Mouse (Mus musculus) MEL (cell line): Measurements from ENCODE around the gene Gm49776. TPM values are rescaled to one million over a fixed set of nuclear protein-coding genes. Genes with fewer than 3 reads are reported as not detected.
A peak's percentile ranks its signal among the peaks of the same experiment; 100 is the strongest.

Experiments used
- DNase-seq: peaks from one replicate; pipeline ENCODE4 v3.0.0; 2011; ENCODE audit warnings: low read depth, low spot score
- H3K27ac ChIP-seq: 2 replicates; pipeline ENCODE4 v1.5.1; 2012; ENCODE audit warnings: low read depth, mild to moderate bottlenecking, control low read depth, low read length, moderate library complexity; ENCODE audit not compliant: control insufficient read depth
- H3K27me3 ChIP-seq, 2 experiments: fragments of 150-350 bp in 1 of 2; sonication (generic) in 1 of 2; 2 replicates each; pipeline ENCODE4 v1.6.1; 2012; ENCODE audit warnings: low read length in 2 of 2, mild to moderate bottlenecking in 2 of 2, improper control_type of control experiment in 1 of 2, moderate library complexity in 1 of 2; ENCODE audit not compliant: insufficient read depth in 2 of 2, control insufficient read depth in 1 of 2
- H3K36me3 ChIP-seq, 2 experiments: 2 replicates each; pipeline ENCODE4 v1.6.1; 2012 to 2014; ENCODE audit warnings: low read length in 2 of 2, improper control_type of control experiment in 1 of 2, inconsistent platforms in 1 of 2, mild to moderate bottlenecking in 1 of 2; ENCODE audit not compliant: insufficient read depth in 2 of 2, control insufficient read depth in 1 of 2
- H3K4me1 ChIP-seq, 2 experiments: fragments of 150-350 bp in 1 of 2; sonication (generic) in 1 of 2; 2 replicates each; pipeline ENCODE4 v1.6.1; 2012; ENCODE audit warnings: low read length in 2 of 2, improper control_type of control experiment in 1 of 2, mild to moderate bottlenecking in 1 of 2; ENCODE audit not compliant: insufficient read depth in 2 of 2, control insufficient read depth in 1 of 2
- H3K4me3 ChIP-seq, 2 experiments: fragments of 150-350 bp in 1 of 2; sonication (generic) in 1 of 2; 2 replicates each; pipeline ENCODE4 v1.5.1; 2012; ENCODE audit warnings: low read depth in 2 of 2, low read length in 2 of 2, mild to moderate bottlenecking in 2 of 2, moderate library complexity in 2 of 2, control low read depth in 1 of 2, improper control_type of control experiment in 1 of 2; ENCODE audit not compliant: control insufficient read depth in 1 of 2, insufficient read depth in 1 of 2
- H3K79me2 ChIP-seq: 2 replicates; pipeline ENCODE4 v1.6.1; 2012; ENCODE audit warnings: mild to moderate bottlenecking, low read length, moderate library complexity; ENCODE audit not compliant: control insufficient read depth, poor library complexity, insufficient read depth
- H3K9ac ChIP-seq: 2 replicates; pipeline ENCODE4 v1.6.1; 2012; ENCODE audit warnings: low read depth, mild to moderate bottlenecking, control low read depth, low read length, moderate library complexity; ENCODE audit not compliant: control insufficient read depth, poor library complexity, severe bottlenecking
- H3K9me3 ChIP-seq: fragments of 150-350 bp; sonication (generic); replicated peaks from 2 replicates; pipeline ENCODE4 v1.6.1; 2012; ENCODE audit warnings: mild to moderate bottlenecking, low read length, improper control_type of control experiment, moderate library complexity; ENCODE audit not compliant: insufficient read depth
- CHD1 ChIP-seq: IDR thresholded peaks from 2 replicates; pipeline ENCODE4 v1.6.1; 2012; ENCODE audit warnings: low read depth, mild to moderate bottlenecking, inconsistent platforms, low read length, improper control_type of control experiment
- CHD2 ChIP-seq: IDR thresholded peaks from 2 replicates; pipeline ENCODE4 v1.6.1; 2011; ENCODE audit warnings: low read length, improper control_type of control experiment
- CTCF ChIP-seq, 3 experiments: IDR thresholded peaks in 2 of 3; conservative IDR thresholded peaks in 1 of 3; 2 replicates each; pipeline ENCODE4 v1.5.1; 2011 to 2012; ENCODE audit warnings: low read length in 3 of 3, low read depth in 2 of 3, mild to moderate bottlenecking in 2 of 3, improper control_type of control experiment in 1 of 3, inconsistent platforms in 1 of 3, mixed read lengths in 1 of 3, moderate library complexity in 1 of 3; ENCODE audit not compliant: control insufficient read depth in 1 of 3, insufficient read depth in 1 of 3, poor library complexity in 1 of 3, severe bottlenecking in 1 of 3
- E2F4 ChIP-seq: IDR thresholded peaks from 2 replicates; pipeline ENCODE4 v1.6.1; 2011; ENCODE audit warnings: low read depth, low read length, improper control_type of control experiment, borderline replicate concordance
- ELF1 ChIP-seq: IDR thresholded peaks from 2 replicates; pipeline ENCODE4 v1.6.1; 2014; ENCODE audit warnings: low read depth, mild to moderate bottlenecking, inconsistent platforms, low read length, improper control_type of control experiment, moderate library complexity
- EP300 ChIP-seq, 2 experiments: IDR thresholded peaks; 2 replicates each; pipeline ENCODE4 v1.6.1; 2011; ENCODE audit warnings: improper control_type of control experiment in 2 of 2, low read length in 2 of 2, low read depth in 1 of 2, mild to moderate bottlenecking in 1 of 2
- ETS1 ChIP-seq: IDR thresholded peaks from 2 replicates; pipeline ENCODE4 v1.6.1; 2012; ENCODE audit warnings: low read depth, mild to moderate bottlenecking, inconsistent platforms, low read length, improper control_type of control experiment, moderate library complexity
- GABPA ChIP-seq: IDR thresholded peaks from 2 replicates; pipeline ENCODE4 v1.6.1; 2012; ENCODE audit warnings: low read depth, mild to moderate bottlenecking, inconsistent platforms, low read length, improper control_type of control experiment, moderate library complexity
- GATA1 ChIP-seq: IDR thresholded peaks from 2 replicates; pipeline ENCODE4 v1.6.1; 2011; ENCODE audit warnings: low read depth, low read length, improper control_type of control experiment
- HCFC1 ChIP-seq: IDR thresholded peaks from 2 replicates; pipeline ENCODE4 v1.6.1; 2012; ENCODE audit warnings: low read depth, mild to moderate bottlenecking, inconsistent platforms, low read length, improper control_type of control experiment, moderate library complexity
- JUND ChIP-seq: IDR thresholded peaks from 2 replicates; pipeline ENCODE4 v1.6.1; 2011; ENCODE audit warnings: low read depth, mild to moderate bottlenecking, improper control_type of control experiment, low read length
- KAT2A ChIP-seq: conservative IDR thresholded peaks from 2 replicates; pipeline ENCODE4 v1.6.1; 2012; ENCODE audit warnings: low read depth, low read length, improper control_type of control experiment, inconsistent platforms
- MAZ ChIP-seq: IDR thresholded peaks from 2 replicates; pipeline ENCODE4 v1.6.1; 2012; ENCODE audit warnings: low read depth, mild to moderate bottlenecking, inconsistent platforms, low read length, improper control_type of control experiment
- MEF2A ChIP-seq: IDR thresholded peaks from 2 replicates; pipeline ENCODE4 v1.6.1; 2014; ENCODE audit warnings: low read depth, mild to moderate bottlenecking, inconsistent platforms, low read length, improper control_type of control experiment; ENCODE audit not compliant: poor library complexity, insufficient replicate concordance, severe bottlenecking; ENCODE audit errors: extremely low read depth
- MXI1 ChIP-seq: IDR thresholded peaks from 2 replicates; pipeline ENCODE4 v1.6.1; 2011; ENCODE audit warnings: mild to moderate bottlenecking, low read depth, low read length, improper control_type of control experiment
- MYB ChIP-seq: IDR thresholded peaks from 2 replicates; pipeline ENCODE4 v1.6.1; 2011; ENCODE audit warnings: mild to moderate bottlenecking, low read depth, low read length, improper control_type of control experiment
- MYC ChIP-seq: IDR thresholded peaks from 2 replicates; pipeline ENCODE4 v1.6.1; 2011; ENCODE audit warnings: low read depth, mild to moderate bottlenecking, low read length, improper control_type of control experiment, moderate library complexity
- NELFE ChIP-seq: IDR thresholded peaks from 2 replicates; pipeline ENCODE4 v1.6.1; 2011; ENCODE audit warnings: low read depth, low read length, improper control_type of control experiment
- NRF1 ChIP-seq: IDR thresholded peaks from 2 replicates; pipeline ENCODE4 v1.6.1; 2014; ENCODE audit warnings: low read depth, mild to moderate bottlenecking, inconsistent platforms, low read length, improper control_type of control experiment, moderate library complexity; ENCODE audit not compliant: poor library complexity, insufficient read depth, severe bottlenecking
- POLR2A ChIP-seq, 2 experiments: IDR thresholded peaks; 2 replicates each; pipeline ENCODE4 v1.6.1; 2011 to 2012; ENCODE audit warnings: low read length in 2 of 2, mild to moderate bottlenecking in 2 of 2, control low read depth in 1 of 2, improper control_type of control experiment in 1 of 2, low read depth in 1 of 2, moderate library complexity in 1 of 2; ENCODE audit not compliant: control insufficient read depth in 1 of 2, insufficient read depth in 1 of 2, poor library complexity in 1 of 2
- POLR2AphosphoS2 ChIP-seq: IDR thresholded peaks from 2 replicates; pipeline ENCODE4 v1.6.1; 2011; ENCODE audit warnings: low read length, improper control_type of control experiment
- POLR2AphosphoS5 ChIP-seq: IDR thresholded peaks from 2 replicates; pipeline ENCODE4 v1.6.1; 2012; ENCODE audit warnings: low read depth, borderline replicate concordance, mild to moderate bottlenecking, inconsistent platforms, low read length, moderate library complexity, mixed read lengths
- RAD21 ChIP-seq: IDR thresholded peaks from 2 replicates; pipeline ENCODE4 v1.6.1; 2011; ENCODE audit warnings: mild to moderate bottlenecking, low read depth, low read length, improper control_type of control experiment
- RCOR1 ChIP-seq: IDR thresholded peaks from 2 replicates; pipeline ENCODE4 v1.6.1; 2012; ENCODE audit warnings: low read depth, mild to moderate bottlenecking, inconsistent platforms, low read length, improper control_type of control experiment
- SIN3A ChIP-seq: IDR thresholded peaks from 2 replicates; pipeline ENCODE4 v1.6.1; 2012; ENCODE audit warnings: low read length, improper control_type of control experiment, inconsistent platforms
- SMC3 ChIP-seq: IDR thresholded peaks from 2 replicates; pipeline ENCODE4 v1.6.1; 2011; ENCODE audit warnings: low read depth, low read length, improper control_type of control experiment
- TBP ChIP-seq: IDR thresholded peaks from 2 replicates; pipeline ENCODE4 v1.8.0; 2011; ENCODE audit warnings: low read depth, low read length, improper control_type of control experiment
- TCF12 ChIP-seq: IDR thresholded peaks from 2 replicates; pipeline ENCODE4 v1.6.1; 2014; ENCODE audit warnings: low read depth, mild to moderate bottlenecking, inconsistent platforms, low read length, improper control_type of control experiment, moderate library complexity
- USF1 ChIP-seq: IDR thresholded peaks from 2 replicates; pipeline ENCODE4 v1.6.1; 2014; ENCODE audit warnings: low read depth, mild to moderate bottlenecking, inconsistent platforms, low read length, improper control_type of control experiment, moderate library complexity
- USF2 ChIP-seq, 2 experiments: IDR thresholded peaks; 2 replicates each; pipeline ENCODE4 v1.6.1; 2011 to 2012; ENCODE audit warnings: improper control_type of control experiment in 2 of 2, low read length in 2 of 2, borderline replicate concordance in 1 of 2, inconsistent platforms in 1 of 2, low read depth in 1 of 2, mild to moderate bottlenecking in 1 of 2; ENCODE audit not compliant: insufficient read depth in 1 of 2
- ZC3H11A ChIP-seq: IDR thresholded peaks from 2 replicates; pipeline ENCODE4 v1.6.1; 2012; ENCODE audit warnings: low read depth, mild to moderate bottlenecking, inconsistent platforms, low read length, improper control_type of control experiment
- ZKSCAN1 ChIP-seq: IDR thresholded peaks from 2 replicates; pipeline ENCODE4 v1.6.1; 2012; ENCODE audit warnings: low read depth, mild to moderate bottlenecking, inconsistent platforms, low read length, improper control_type of control experiment, moderate library complexity
- ZMIZ1 ChIP-seq: IDR thresholded peaks from 2 replicates; pipeline ENCODE4 v1.6.1; 2012; ENCODE audit warnings: low read depth, mild to moderate bottlenecking, inconsistent platforms, low read length, improper control_type of control experiment, moderate library complexity
- polyA plus RNA-seq, 2 experiments: library from polyadenylated mRNA; stranded (reverse) in 1 of 2; unstranded in 1 of 2; fragments of >175 nt in 1 of 2; fragments of >200 nt in 1 of 2; gene quantifications; 2 replicates each; pipeline versions ENCODE4 v1.2.1 to v1.2.4; 2012; ENCODE audit warnings: low replicate concordance in 2 of 2, low read depth in 1 of 2; ENCODE audit not compliant: insufficient read length in 2 of 2, insufficient read depth in 1 of 2, missing spikeins in 1 of 2
- total RNA-seq: library from RNA; depleted of rRNA; stranded (reverse); fragments of 300-350 nt; gene quantifications from 2 replicates; pipeline ENCODE4 v1.2.3, GENCODE M21; 2012

Gm49776 gene
- total and polyA plus RNA-seq, 3 experiments = 0.77 to 32.7 TPM; not detected in 1

- peaks cover 62% of the 10 kb centered on the region for H3K79me2 ChIP-seq
- peak within 1 kb of the TSS; percentile 88 for H3K27ac ChIP-seq
- DNase-seq = peak; percentile 99
- H3K27me3 ChIP-seq = no peaks in the 10 kb centered on the region
- H3K4me3 ChIP-seq = peak within 1 kb of the TSS; percentile 69 to 94
- peaks cover 38 to 43% of the 10 kb centered on the region in 2 experiments for H3K36me3 ChIP-seq
- peaks cover 4 to 18% of the 10 kb centered on the region in 2 experiments; a peak in 3 of 4 replicates for H3K4me1 ChIP-seq
- TF ChIP-seq HCFC1 (peak; percentile 91), CTCF (IDR thresholded peaks at IDR 0.05 in 2 of 3, conservative IDR thresholded peaks at IDR 0.05 in 1 of 3; ENCODE audit: control insufficient read depth in 1 of 3, insufficient read depth in 1 of 3, low read depth in 2 of 3, low read length in 3 of 3, poor library complexity in 1 of 3, severe bottlenecking in 1 of 3) (no peak), CHD2 (peak; percentile 77), CHD1 (no peak), ZMIZ1 (peak; percentile 34; the same call in 1 of the 2 replicates), MXI1 (peak; percentile 79), SMC3 (no peak), NRF1 (peak; percentile 93), ZKSCAN1 (no peak), KAT2A (peak; percentile 88), MYC (peak; percentile 59), POLR2A (IDR thresholded peaks at IDR 0.05; ENCODE audit: control insufficient read depth in 1 of 2, insufficient read depth in 1 of 2, low read depth in 1 of 2, low read length in 2 of 2, poor library complexity in 1 of 2) (peak; percentile 89 to 94), TBP (peak; percentile 46; the same call in 1 of the 2 replicates), GATA1 (no peak), RCOR1 (no peak), MYB (no peak), MAZ (peak; percentile 99), JUND (no peak), POLR2AphosphoS5 (no peak; the same call in 1 of the 2 replicates), EP300 (IDR thresholded peaks at IDR 0.05; ENCODE audit: low read depth in 1 of 2, low read length in 2 of 2) (0 out of 4 replicates have a peak, but pooled peaks of 1 of the 2 experiments have one; percentile 13), ELF1 (peak; percentile 96), E2F4 (peak; percentile 99; the same call in 1 of the 2 replicates), ETS1 (peak; percentile 64), RAD21 (no peak), SIN3A (peak; percentile 89), USF2 (IDR thresholded peaks at IDR 0.05; ENCODE audit: borderline replicate concordance in 1 of 2, insufficient read depth in 1 of 2, low read depth in 1 of 2, low read length in 2 of 2) (no peak), ZC3H11A (no peak), POLR2AphosphoS2 (peak; percentile 98), GABPA (no peak), MEF2A (no peak), USF1 (peak; percentile 39; the same call in 1 of the 2 replicates), NELFE (peak; percentile 92), TCF12 (peak; percentile 62; the same call in 1 of the 2 replicates)
- TF ChIP-seq, all 39 proteins: peak for 19
- Histone ChIP-seq H3K9me3 (no peaks in the 10 kb centered on the region), H3K9ac (peak within 1 kb of the TSS; percentile 99)
Observed at GRCm38 (mm10) chr16:18248433-18249363, 9.4 kb downstream of the Gm49776 start, which contains the start of the genes Trmt2a and Ranbp1. TSS of gene Trmt2a (plus strand) at chr16:18248679. TSS of gene Ranbp1 (minus strand) at chr16:18248732.
